Mouse (Mus musculus) stomach, postnatal 0 days (tissue): ENCODE results near the gene Utrn. TPM values are rescaled to one million over a fixed set of nuclear protein-coding genes. Genes with fewer than 3 reads are reported as not detected.

ENCODE experiments used
- ATAC-seq: fragments of 200-750 bp; cut with Nextera tagmentation; 2 replicates; pipeline ENCODE4 v1.8.0; 2017; ENCODE audit not compliant: low FRiP score, low TSS enrichment
- DNase-seq: peaks from one replicate; pipeline ENCODE4 v3.0.0-alpha.2; 2016; ENCODE audit warnings: low spot score
- H3K27ac ChIP-seq: fragments of 300-500 bp; sonication (generic); replicated peaks from 2 replicates; pipeline ENCODE4 v1.5.1; 2014; ENCODE audit warnings: mild to moderate bottlenecking, control low read depth
- H3K27me3 ChIP-seq: fragments of 300-500 bp; sonication (generic); 2 replicates; pipeline ENCODE4 v1.6.1; 2014; ENCODE audit warnings: low read length; ENCODE audit not compliant: control insufficient read depth, insufficient read depth
- H3K36me3 ChIP-seq: fragments of 300-500 bp; sonication (generic); 2 replicates; pipeline ENCODE4 v1.6.1; 2014; ENCODE audit warnings: low read length, mixed read lengths; ENCODE audit not compliant: control insufficient read depth, insufficient read depth
- H3K4me1 ChIP-seq: fragments of 300-500 bp; sonication (generic); replicated peaks from 2 replicates; pipeline ENCODE4 v1.6.1; 2014; ENCODE audit warnings: antibody characterized with exemption; ENCODE audit not compliant: control insufficient read depth, insufficient read depth
- H3K4me2 ChIP-seq: fragments of 300-500 bp; sonication (generic); replicated peaks from 2 replicates; pipeline ENCODE4 v1.6.1; 2014; ENCODE audit warnings: low read depth, mild to moderate bottlenecking, control low read depth, moderate library complexity
- H3K4me3 ChIP-seq: fragments of 300-500 bp; sonication (generic); 2 replicates; pipeline ENCODE4 v1.5.1; 2014; ENCODE audit warnings: low read depth, low read length, control low read depth
- H3K9ac ChIP-seq: fragments of 300-500 bp; sonication (generic); 2 replicates; pipeline ENCODE4 v1.6.1; 2014; ENCODE audit warnings: mild to moderate bottlenecking, low read length, control low read depth, mixed read lengths
- H3K9me3 ChIP-seq: fragments of 300-500 bp; sonication (generic); 2 replicates; pipeline ENCODE4 v1.6.1; 2016; ENCODE audit warnings: low read length; ENCODE audit not compliant: control insufficient read depth
- CTCF ChIP-seq: IDR thresholded peaks from 2 replicates; pipeline ENCODE4 v1.5.1; 2016; ENCODE audit warnings: antibody characterized with exemption, low read depth, mild to moderate bottlenecking, moderate library complexity
- EP300 ChIP-seq: optimal IDR thresholded peaks from 2 replicates; pipeline ENCODE3; 2016; ENCODE audit warnings: antibody characterized with exemption
- WGBS: fragments of 180-500 bp; shearing (Covaris S2); extraction: QIAGEN DNeasy Blood & Tissue Kit; methylation state at CpG from one replicate; pipeline ENCODE4 v1.1.7; 2014; 5-methylcytosine and 5-hydroxymethylcytosine counted together
- polyA plus RNA-seq: library from polyadenylated mRNA; unstranded; fragments of >200 nt; fragmentation: Nextera tagmentation; extraction: Ambion mirVana; gene quantifications from 2 replicates; pipeline ENCODE4 v1.2.1, GENCODE M21; 2015

Gene Utrn
- polyA plus RNA-seq, 1 experiment from 2014 or later = 40.4 TPM

DNA sequence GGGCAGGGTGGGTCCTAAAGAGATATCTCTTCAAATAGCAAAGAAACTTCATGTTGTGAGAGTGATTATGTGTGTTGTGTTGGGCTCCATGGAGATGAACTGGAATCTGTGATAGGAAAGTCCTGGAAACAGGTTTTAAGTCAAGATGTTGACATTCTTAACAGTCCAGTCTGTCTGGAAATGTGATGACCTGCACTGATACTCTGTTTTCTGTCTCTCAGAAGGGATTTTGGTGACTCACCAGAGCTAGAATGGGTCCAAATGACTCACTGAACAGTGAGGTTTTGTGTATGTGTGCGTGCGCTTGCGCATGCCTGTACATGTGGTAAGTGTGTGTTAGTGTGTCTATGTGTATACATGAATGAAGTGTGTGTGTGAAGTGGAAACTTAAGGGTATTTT lies 24.2 kb upstream of the Utrn start:
- TF ChIP-seq EP300 (no peak), CTCF (no peak)
- Histone ChIP-seq H3K27ac (0 out of 2 replicates have a peak overlapping the region, but pooled peaks have one; percentile 53), H3K9me3 (no peaks in the 10 kb centered on the region), H3K4me2 (no peak overlapping the region), H3K4me1 (no peaks in the 10 kb centered on the region), H3K4me3 (no peak overlapping the region), H3K36me3 (no peaks in the 10 kb centered on the region), H3K9ac (no peak overlapping the region), H3K27me3 (no peaks in the 10 kb centered on the region)
- peak; percentile 68; the same call in 1 of the 2 replicates for ATAC-seq
- WGBS = 90% methylated on average over 3 of the region's 3 CpGs
- DNase-seq = no peak

DNA sequence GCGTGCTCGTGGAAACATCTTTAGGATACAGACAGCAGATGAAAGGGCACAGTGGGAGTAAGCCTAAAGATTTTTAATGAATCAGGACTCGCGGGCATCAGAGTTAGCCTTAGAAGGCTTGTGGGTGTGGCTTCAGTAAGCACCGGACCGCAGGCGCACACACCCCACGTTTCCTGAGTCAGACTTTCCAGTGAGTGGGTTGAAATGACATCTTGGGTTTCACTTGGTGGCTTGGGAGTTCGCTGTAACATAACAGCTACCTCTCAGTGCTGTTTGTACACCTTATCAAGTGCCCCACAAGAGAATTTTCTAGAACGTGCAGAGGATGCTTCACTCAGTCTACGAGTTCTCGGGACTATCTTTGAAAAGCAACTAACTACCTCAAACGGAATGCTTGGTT lies 19.2 kb upstream of the Utrn start:
- H3K4me2 ChIP-seq = no peak overlapping the region
- no peak overlapping the region for H3K27ac ChIP-seq
- no peaks in the 10 kb centered on the region for H3K4me1 ChIP-seq
- no peaks in the 10 kb centered on the region for H3K27me3 ChIP-seq
- TF ChIP-seq CTCF = no peak
- no peaks in the 10 kb centered on the region for H3K9me3 ChIP-seq
- peak; percentile 73 for ATAC-seq
- no peak overlapping the region for H3K9ac ChIP-seq
- no peaks in the 10 kb centered on the region for H3K36me3 ChIP-seq
- no peak overlapping the region for H3K4me3 ChIP-seq
- WGBS = 55% methylated on average over 13 of the region's 13 CpGs
- peak; percentile 68 for DNase-seq

DNA sequence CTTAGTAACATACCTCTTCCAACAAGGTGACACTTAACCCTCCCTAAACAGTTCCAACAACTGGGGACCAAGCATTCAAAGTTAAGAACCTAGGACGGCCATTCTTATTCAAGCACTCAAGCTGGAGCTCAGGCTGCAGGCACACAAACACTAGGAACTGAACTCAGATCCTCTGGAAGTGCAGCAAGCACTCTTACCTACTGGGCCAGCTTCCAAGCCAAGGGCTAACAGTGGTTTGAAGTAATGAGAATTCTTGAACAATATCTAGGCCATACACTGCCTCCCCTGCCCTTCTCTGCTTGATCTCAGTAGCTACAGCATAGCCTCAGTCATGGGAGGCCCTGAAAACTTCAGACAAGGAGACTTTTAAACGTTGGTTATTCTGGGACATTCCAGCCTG lies 18.6 kb upstream of the Utrn start:
- Histone ChIP-seq H3K4me2 (no peak overlapping the region), H3K4me3 (no peak overlapping the region), H3K36me3 (no peaks in the 10 kb centered on the region), H3K27ac (no peak overlapping the region), H3K4me1 (no peaks in the 10 kb centered on the region), H3K9ac (no peak overlapping the region), H3K27me3 (no peaks in the 10 kb centered on the region), H3K9me3 (no peaks in the 10 kb centered on the region)
- WGBS = 56% methylated on average over 2 of the region's 2 CpGs
- TF ChIP-seq EP300 (no peak), CTCF (no peak)
- no peak for DNase-seq
- no peak for ATAC-seq

DNA sequence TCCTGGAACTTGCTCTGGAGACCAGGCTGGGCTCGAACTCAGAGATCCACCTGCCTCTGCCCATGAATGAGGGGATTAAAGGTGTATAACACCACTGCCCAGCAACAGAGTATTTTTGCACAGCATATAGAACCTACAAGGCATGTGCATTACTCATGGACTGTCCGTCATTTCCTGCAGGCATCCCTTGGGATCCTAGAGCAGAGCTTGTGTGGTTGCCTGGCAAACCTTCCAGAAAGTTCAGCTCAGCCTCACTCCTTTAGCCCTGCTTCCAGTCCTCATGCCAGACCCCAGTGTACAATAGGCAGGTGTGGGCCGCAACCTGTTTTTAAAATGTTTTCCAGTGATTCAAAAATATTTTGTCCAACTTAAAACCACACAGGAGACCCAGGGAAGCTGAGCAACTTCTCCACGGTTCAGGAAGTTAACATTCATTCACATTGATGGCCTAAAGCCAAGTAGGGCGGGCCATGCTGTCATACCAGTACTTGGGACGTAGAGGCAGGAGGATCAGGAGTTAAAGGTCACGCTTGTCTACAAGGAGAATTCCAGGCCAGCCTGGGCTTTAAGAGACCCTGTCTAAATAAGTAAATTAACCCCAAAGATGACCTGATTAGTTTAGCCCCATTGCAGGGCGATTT lies 15.3 kb upstream of the Utrn start:
- DNase-seq = peak; percentile 74
- Histone ChIP-seq H3K27ac (no peak overlapping the region), H3K9me3 (no peaks in the 10 kb centered on the region), H3K36me3 (no peaks in the 10 kb centered on the region), H3K9ac (no peak overlapping the region), H3K4me3 (no peak overlapping the region), H3K4me1 (no peaks in the 10 kb centered on the region), H3K27me3 (no peaks in the 10 kb centered on the region), H3K4me2 (no peak overlapping the region)
- peak; percentile 62 for ATAC-seq
- WGBS = 43% methylated on average over 8 of the region's 8 CpGs
- TF ChIP-seq CTCF = no peak
- no peak for TF ChIP-seq EP300

DNA sequence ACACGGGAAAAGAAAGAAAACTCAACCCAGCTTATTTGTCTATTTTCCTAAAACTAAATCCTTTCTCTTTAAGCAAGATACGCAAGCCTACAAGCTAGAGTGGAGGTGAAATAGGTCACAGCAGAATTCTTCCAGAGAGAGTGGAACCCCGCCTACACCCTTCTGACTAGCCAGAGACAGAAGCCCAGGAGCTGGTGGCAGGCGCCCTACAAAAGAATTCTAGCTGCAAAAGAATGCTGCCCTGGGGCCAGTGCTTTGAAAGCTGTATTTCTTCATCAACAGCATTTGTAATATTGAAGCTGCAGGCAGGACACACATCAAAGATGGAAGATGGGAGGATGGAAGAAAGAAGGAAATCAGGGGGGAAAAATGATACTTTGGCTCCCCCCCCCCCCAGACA lies 12.7 kb upstream of the Utrn start:
- no peaks in the 10 kb centered on the region for H3K9me3 ChIP-seq
- no peak for TF ChIP-seq EP300
- no peak for TF ChIP-seq CTCF
- no peaks in the 10 kb centered on the region for H3K4me1 ChIP-seq
- DNase-seq = no peak
- WGBS = 82% methylated on average over 4 of the region's 4 CpGs
- no peaks in the 10 kb centered on the region for H3K36me3 ChIP-seq
- no peak overlapping the region for H3K4me3 ChIP-seq
- no peak overlapping the region for H3K27ac ChIP-seq
- H3K27me3 ChIP-seq = no peaks in the 10 kb centered on the region
- no peak overlapping the region for H3K9ac ChIP-seq
- H3K4me2 ChIP-seq = no peak overlapping the region
- no peak for ATAC-seq

DNA sequence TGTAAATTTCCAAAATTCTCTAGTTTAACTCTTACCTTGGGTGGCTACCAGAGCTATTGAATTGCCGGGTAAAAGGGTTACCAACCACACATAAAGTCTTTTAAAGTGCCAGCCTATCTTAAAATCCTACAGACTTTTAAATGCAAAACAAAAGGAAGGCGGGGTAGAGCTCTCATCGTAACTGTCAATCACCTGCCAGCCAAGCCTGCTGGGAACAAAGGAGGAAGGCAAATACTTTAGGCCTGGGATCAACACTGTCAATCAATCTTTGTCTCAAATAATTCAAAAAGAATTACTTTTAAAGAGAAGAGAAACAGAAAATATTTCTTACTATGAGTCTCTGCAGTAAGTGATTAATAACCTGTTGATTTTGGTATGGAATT lies 10.1 kb upstream of the Utrn start:
- DNase-seq = no peak
- WGBS = 31% methylated on average over 3 of the region's 3 CpGs
- Histone ChIP-seq H3K4me1 (no peaks in the 10 kb centered on the region), H3K36me3 (no peaks in the 10 kb centered on the region), H3K9me3 (no peaks in the 10 kb centered on the region), H3K9ac (no peak overlapping the region), H3K4me3 (no peak overlapping the region), H3K4me2 (no peak overlapping the region), H3K27me3 (no peaks in the 10 kb centered on the region), H3K27ac (no peak overlapping the region)
- no peak for TF ChIP-seq EP300
- TF ChIP-seq CTCF = no peak
- no peak for ATAC-seq
